Mouse (Mus musculus) megakaryocyte-erythroid progenitor cell, adult 5 weeks (primary cell): ENCODE data around the gene Hhatl. TPM values are rescaled to one million over a fixed set of nuclear protein-coding genes. Genes with fewer than 3 reads are reported as not detected.

Experiments used
- polyA plus RNA-seq: library from polyadenylated mRNA; stranded (reverse); fragments of >175 nt; gene quantifications from 2 replicates; pipeline ENCODE4 v1.2.3, GENCODE M21; 2012

Gene Hhatl
- polyA plus RNA-seq: not detected in 2 replicates

GRCm38 (mm10) chr9:121791757-121792521 is at the start of gene Hhatl:
Gene Hhatl (minus strand): TSS chr9:121792507.

GRCm38 (mm10) chr9:121838829-121839621 is 46.7 kb upstream of the Hhatl start, which contains the start of gene Ccdc13:
Gene Ccdc13 (minus strand): TSS chr9:121839461.

GRCm38 (mm10) chr9:121777484-121778065 is 14.7 kb downstream of the Hhatl start, which contains the start of gene Klhl40:
Gene Klhl40 (plus strand): TSS chr9:121777607.

GRCm38 (mm10) chr9:121759091-121760081 is 32.9 kb downstream of the Hhatl start, which contains the start of gene Zfp651:
Gene Zfp651 (plus strand): TSS chr9:121759330.

Other genes with a start within 250 kb of the Hhatl start
- gene Lyzl4, start 150.4 kb downstream of the Hhatl start, polyA plus RNA-seq: not detected in 2 replicates
- 0.11 and 0.27 TPM in 2 replicates for gene Vipr1, start 149.8 kb downstream of the Hhatl start, polyA plus RNA-seq
- 11.1 and 13.3 TPM in 2 replicates for gene Sec22c, start 87.0 kb downstream of the Hhatl start, polyA plus RNA-seq
- gene Ss18l2, start 82.2 kb downstream of the Hhatl start, polyA plus RNA-seq: 20.2 and 27.5 TPM in 2 replicates
- 21.3 and 36.5 TPM in 2 replicates for gene Nktr, start 73.3 kb downstream of the Hhatl start, polyA plus RNA-seq
- gene Zfp651, start 33.2 kb downstream of the Hhatl start, polyA plus RNA-seq: 2.5 and 4.0 TPM in 2 replicates
- gene Klhl40, start 14.9 kb downstream of the Hhatl start, polyA plus RNA-seq: 0.03 TPM in 1 of 2 replicates, not detected in the other
- gene Ccdc13, start 47.0 kb upstream of the Hhatl start, polyA plus RNA-seq: 0.12 TPM in 1 of 2 replicates, not detected in the other
- gene Higd1a, start 65.9 kb upstream of the Hhatl start, polyA plus RNA-seq: 28.9 and 31.4 TPM in 2 replicates
- not detected in 2 replicates for gene Ackr2, start 105.8 kb upstream of the Hhatl start, polyA plus RNA-seq
- gene Cyp8b1, start 123.8 kb upstream of the Hhatl start, polyA plus RNA-seq: not detected in 2 replicates
- 0.03 and 0.17 TPM in 2 replicates for gene Fam198a, start 158.5 kb upstream of the Hhatl start, polyA plus RNA-seq
- 7.9 and 11.2 TPM in 2 replicates for gene Pomgnt2, start 204.6 kb upstream of the Hhatl start, polyA plus RNA-seq